Mouse (Mus musculus): ENCODE data around the gene Olfr316. TPM values are rescaled to one million over a fixed set of nuclear protein-coding genes. Genes with fewer than 3 reads are reported as not detected.

Olfr316 gene
- polyA plus RNA-seq (2017; shearing (Covaris generic)), result not detected

GRCm38 (mm10) chr11:58752434-58752833 lies at the start of gene Olfr316:
Gene Olfr316, plus strand, starts transcription at chr11:58752734.

DNA sequence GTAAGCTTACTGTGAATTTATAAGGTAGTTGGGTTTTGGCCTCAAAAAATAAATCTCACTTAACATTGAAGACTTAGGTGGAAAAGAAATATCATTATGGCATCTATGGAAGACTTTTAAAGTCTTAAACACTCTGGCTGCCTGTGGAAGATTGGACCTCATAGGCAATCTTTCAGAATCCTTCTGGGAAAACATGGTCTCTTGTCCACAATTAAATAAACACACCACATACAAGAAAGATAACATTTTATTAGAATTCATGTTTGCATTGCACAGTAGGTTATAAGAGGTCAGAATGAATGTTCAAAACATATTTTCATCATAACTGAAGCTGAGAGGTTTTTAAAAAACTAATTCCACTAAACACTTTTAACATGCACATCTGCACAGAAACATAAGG lies 28.6 kb upstream of the Olfr316 start, which contains the start of gene Olfr318:
TSS of gene Olfr318 (minus strand) at position 101 of the 400 bp plus-strand sequence.

DNA sequence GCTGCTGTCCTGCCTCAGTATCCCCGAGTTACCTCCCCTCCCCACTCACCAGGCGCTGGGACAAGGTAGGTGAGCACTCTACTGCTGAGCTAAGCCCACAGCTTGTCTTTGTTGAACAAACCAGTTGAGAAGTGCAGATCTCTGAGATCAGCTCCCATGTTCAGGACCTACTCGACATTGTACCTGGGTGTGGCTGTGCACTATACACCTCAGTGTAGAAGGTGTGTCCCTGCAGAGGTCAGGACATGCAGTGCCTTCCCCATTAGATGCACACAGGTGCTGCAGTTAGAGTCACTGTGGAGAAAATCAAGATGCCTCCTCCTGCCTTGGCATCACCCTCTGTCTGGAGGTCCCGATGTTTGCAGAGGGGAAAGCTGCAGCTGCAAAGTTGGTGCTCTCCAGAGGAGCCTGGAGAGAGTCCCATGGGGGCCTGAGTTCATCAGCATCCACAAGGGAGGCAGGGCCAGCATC lies 13.7 kb upstream of the Olfr316 start, which contains the start of gene Olfr317:
TSS of gene Olfr317 (minus strand) at position 421 of the 471 bp plus-strand sequence.

GRCm38 (mm10) chr11:58772888-58773287 lies 20.4 kb downstream of the Olfr316 start, which contains the start of gene Olfr315:
Gene Olfr315, plus strand, starts transcription at chr11:58773188.

GRCm38 (mm10) chr11:58782480-58783089 lies 30.1 kb downstream of the Olfr316 start, which contains the start of gene Olfr314:
Gene Olfr314, plus strand, starts transcription at chr11:58782952.

DNA sequence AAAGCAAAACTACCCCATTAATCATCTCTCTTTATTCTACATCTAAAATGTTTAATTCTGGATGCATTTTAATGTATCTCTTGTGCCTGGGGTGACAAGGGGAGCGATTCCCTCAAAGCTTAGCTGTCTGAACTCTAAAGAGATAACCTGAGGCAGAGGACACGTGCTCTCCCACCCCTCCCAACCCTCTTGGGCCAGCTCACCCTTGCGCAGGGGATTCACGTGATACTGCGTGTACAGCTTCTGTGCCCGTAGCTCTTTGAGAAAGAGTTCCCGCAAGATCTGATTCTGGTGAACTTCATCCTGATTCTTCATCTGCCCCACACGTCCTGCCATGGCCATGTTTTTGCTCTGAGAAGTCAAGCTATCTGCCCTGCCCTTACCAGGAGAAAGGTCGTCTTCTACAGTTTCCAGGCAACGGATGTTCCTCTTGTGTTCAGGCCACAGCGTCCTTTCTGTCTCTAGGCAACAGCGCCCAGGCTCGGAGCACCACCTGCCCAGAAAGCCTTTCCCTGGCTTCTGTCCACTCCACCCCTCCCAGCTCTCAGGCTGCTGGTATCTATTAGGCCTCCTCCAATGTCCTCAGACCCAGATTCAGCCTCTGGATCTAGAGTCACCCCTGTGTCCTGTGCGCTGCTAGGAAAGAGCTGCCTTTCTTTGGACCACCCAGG lies 49.2 kb downstream of the Olfr316 start, which contains the start of gene Fam183b:
TSS of gene Fam183b (minus strand) at position 403 of the 671 bp plus-strand sequence.

Other genes with a start within 250 kb of the Olfr316 start
- 0.17 TPM for gene Olfr330, start 217.9 kb upstream of the Olfr316 start, polyA plus RNA-seq (2017; shearing (Covaris generic))
- not detected for gene Olfr329-ps, start 206.3 kb upstream of the Olfr316 start, polyA plus RNA-seq (2017; shearing (Covaris generic))
- not detected for gene Olfr328, start 197.1 kb upstream of the Olfr316 start, polyA plus RNA-seq (2017; shearing (Covaris generic))
- not detected for gene Olfr224, start 182.2 kb upstream of the Olfr316 start, polyA plus RNA-seq (2017; shearing (Covaris generic))
- gene Olfr325, start 175.0 kb upstream of the Olfr316 start, polyA plus RNA-seq (2017; shearing (Covaris generic)), result not detected
- not detected for gene Olfr324, start 157.6 kb upstream of the Olfr316 start, polyA plus RNA-seq (2017; shearing (Covaris generic))
- gene 2210407C18Rik, start 136.7 kb upstream of the Olfr316 start, polyA plus RNA-seq (2017; shearing (Covaris generic)), result not detected
- gene Olfr323, start 122.2 kb upstream of the Olfr316 start, polyA plus RNA-seq (2017; shearing (Covaris generic)), result not detected
- not detected for gene Trim58, start 112.3 kb upstream of the Olfr316 start, polyA plus RNA-seq (2017; shearing (Covaris generic))
- not detected for gene Olfr322, start 94.0 kb upstream of the Olfr316 start, polyA plus RNA-seq (2017; shearing (Covaris generic))
- gene Olfr320, start 71.6 kb upstream of the Olfr316 start, polyA plus RNA-seq (2017; shearing (Covaris generic)), result not detected
- not detected for gene Olfr319, start 53.6 kb upstream of the Olfr316 start, polyA plus RNA-seq (2017; shearing (Covaris generic))
- not detected for gene Olfr318, start 28.7 kb upstream of the Olfr316 start, polyA plus RNA-seq (2017; shearing (Covaris generic))
- not detected for gene Olfr317, start 13.5 kb upstream of the Olfr316 start, polyA plus RNA-seq (2017; shearing (Covaris generic))
- not detected for gene Olfr315, start 20.5 kb downstream of the Olfr316 start, polyA plus RNA-seq (2017; shearing (Covaris generic))
- not detected for gene Olfr314, start 30.2 kb downstream of the Olfr316 start, polyA plus RNA-seq (2017; shearing (Covaris generic))
- 0.66 TPM for gene Fam183b, start 49.2 kb downstream of the Olfr316 start, polyA plus RNA-seq (2017; shearing (Covaris generic))
- gene Olfr313, start 62.3 kb downstream of the Olfr316 start, polyA plus RNA-seq (2017; shearing (Covaris generic)), result not detected
- not detected for gene Olfr312, start 76.5 kb downstream of the Olfr316 start, polyA plus RNA-seq (2017; shearing (Covaris generic))
- not detected for gene Olfr311, start 86.5 kb downstream of the Olfr316 start, polyA plus RNA-seq (2017; shearing (Covaris generic))
- 10.4 TPM for gene Gm12258, start 94.4 kb downstream of the Olfr316 start, polyA plus RNA-seq (2017; shearing (Covaris generic))
- 11.1 TPM for gene 2810021J22Rik, start 114.5 kb downstream of the Olfr316 start, polyA plus RNA-seq (2017; shearing (Covaris generic))
- gene Zfp39, start 151.5 kb downstream of the Olfr316 start, polyA plus RNA-seq (2017; shearing (Covaris generic)), result 11.0 TPM
- gene Btnl10, start 165.2 kb downstream of the Olfr316 start, polyA plus RNA-seq (2017; shearing (Covaris generic)), result not detected
- 302 TPM for gene Rnf187, start 186.2 kb downstream of the Olfr316 start, polyA plus RNA-seq (2017; shearing (Covaris generic))
- gene Hist3h2ba, start 196.2 kb downstream of the Olfr316 start, polyA plus RNA-seq (2017; shearing (Covaris generic)), result 22.4 TPM
- gene Hist3h2a, start 202.0 kb downstream of the Olfr316 start, polyA plus RNA-seq (2017; shearing (Covaris generic)), result 20.4 TPM
- 0.34 TPM for gene Trim17, start 202.0 kb downstream of the Olfr316 start, polyA plus RNA-seq (2017; shearing (Covaris generic))
- gene Trim11, start 225.4 kb downstream of the Olfr316 start, polyA plus RNA-seq (2017; shearing (Covaris generic)), result 55.0 TPM